Mouse (Mus musculus): ENCODE measurements around the gene Tecr.

- TF ChIP-seq CTCF (IDR thresholded peaks at IDR 0.05; ENCODE audit: low read depth): peak; percentile 55
- peak; percentile 4 for TF ChIP-seq EP300 (optimal IDR thresholded peaks at IDR 0.05)
These were observed 12.8 kb downstream of the Tecr start for GRCm38 (mm10) chr8:83595050-83595345.

Data from stomach, postnatal 0 days (tissue).